Mouse (Mus musculus) cerebral cortex, adult 2 months (tissue): ENCODE data around the gene Tpmt.

Source experiments
- WGBS: fragments of 180-500 bp; shearing (Covaris S2); methylation state at CpG from one replicate; pipeline ENCODE4 v1.1.7; 2018; 5-methylcytosine and 5-hydroxymethylcytosine counted together

The Tpmt gene

DNA sequence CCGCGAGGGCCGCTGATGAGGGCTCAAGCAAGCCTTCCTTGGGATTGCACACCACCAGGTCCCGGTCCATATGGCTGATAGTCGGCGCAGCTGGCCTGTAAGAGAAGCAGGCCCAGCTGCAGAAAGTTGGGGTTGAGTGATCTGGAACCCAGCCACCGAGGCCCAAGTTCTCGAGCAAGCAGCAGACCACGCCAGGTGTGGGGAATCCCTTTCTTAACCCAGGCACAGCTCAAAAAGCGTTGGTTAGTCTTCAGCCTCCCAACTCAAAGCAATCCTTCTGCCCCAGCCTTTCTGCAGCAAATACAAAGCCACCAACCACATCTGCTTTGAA, at the start of gene Tpmt:
Tpmt (minus strand) TSS at position 121 of the 331 bp plus-strand sequence.
- WGBS: 10% methylated on average over 10 of the region's 10 CpGs

DNA sequence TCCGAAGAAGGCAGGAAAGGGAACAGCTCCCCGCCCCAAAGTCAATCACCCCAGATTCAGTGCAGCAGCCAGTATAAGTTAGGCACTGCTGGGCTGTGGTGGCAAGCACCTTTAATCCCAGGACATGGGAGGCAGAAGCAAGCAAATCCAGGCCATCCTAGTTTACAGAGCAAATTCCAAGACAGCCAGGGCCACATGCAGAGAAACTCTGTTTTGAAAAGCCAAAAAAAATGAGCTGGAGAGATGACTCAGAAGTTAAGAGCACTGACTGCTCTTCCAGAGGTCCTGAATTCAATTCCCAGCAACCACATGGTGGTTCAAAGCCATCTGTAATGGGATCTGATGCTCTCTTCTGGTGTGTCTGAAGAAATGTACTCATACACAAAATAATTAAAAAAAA, 49.3 kb upstream of the Tpmt start:
- WGBS: 91% methylated on average over 2 of the region's 2 CpGs

DNA sequence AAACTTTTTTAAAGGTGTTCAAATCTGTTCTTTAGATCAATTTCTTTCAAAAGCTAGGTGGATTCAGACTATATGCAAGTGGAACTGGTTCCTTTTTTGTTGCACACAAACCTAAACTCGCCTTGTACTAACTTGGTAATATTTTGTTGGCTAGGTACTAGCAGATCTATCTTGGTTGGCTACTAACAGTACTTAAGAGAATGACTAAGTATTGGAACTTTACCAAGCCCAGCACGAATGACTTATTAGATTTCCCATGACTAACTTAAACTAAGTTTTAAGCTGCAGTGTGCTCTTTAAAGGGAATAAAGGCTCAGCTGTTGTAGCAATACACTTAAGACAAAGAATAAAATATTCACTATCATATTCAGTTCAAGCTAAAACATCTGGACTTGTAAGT, 44.7 kb upstream of the Tpmt start:
- WGBS: 64% methylated on average over 2 of the region's 2 CpGs

- 60% methylated on average over 1 of the region's 1 CpGs for WGBS
These were observed 43.9 kb upstream of the Tpmt start for GRCm38 (mm10) chr13:47088433-47088832.

GRCm38 (mm10) chr13:47080905-47081505, 36.5 kb upstream of the Tpmt start:
- 93% methylated on average over 4 of the region's 4 CpGs for WGBS

GRCm38 (mm10) chr13:47078799-47079198, 34.3 kb upstream of the Tpmt start:
- 63% methylated on average over 5 of the region's 5 CpGs for whole genome bisulfite sequencing

GRCm38 (mm10) chr13:47076156-47076555, 31.6 kb upstream of the Tpmt start:
- 91% methylated on average over 5 of the region's 5 CpGs for WGBS

DNA sequence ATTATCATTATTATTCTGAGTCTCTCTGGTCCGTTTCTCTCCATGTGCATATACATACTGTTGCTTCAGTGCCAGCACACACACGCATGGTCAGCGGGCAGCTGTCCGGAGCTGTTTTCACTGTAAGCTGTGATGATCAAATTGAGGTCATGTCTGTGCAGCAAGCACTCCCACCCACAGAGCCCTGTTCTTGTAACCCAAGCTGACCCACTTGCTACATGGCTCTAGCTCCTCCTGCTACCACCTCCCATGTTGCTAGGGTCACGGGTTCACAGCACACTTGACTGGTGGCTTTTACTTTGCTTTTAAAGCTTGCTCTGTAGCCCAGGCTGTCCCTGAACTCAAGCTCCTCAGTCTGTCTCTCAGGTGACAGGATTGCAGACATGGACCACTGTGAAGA, 27.9 kb upstream of the Tpmt start:
- 90% methylated on average over 5 of the region's 5 CpGs for WGBS

DNA sequence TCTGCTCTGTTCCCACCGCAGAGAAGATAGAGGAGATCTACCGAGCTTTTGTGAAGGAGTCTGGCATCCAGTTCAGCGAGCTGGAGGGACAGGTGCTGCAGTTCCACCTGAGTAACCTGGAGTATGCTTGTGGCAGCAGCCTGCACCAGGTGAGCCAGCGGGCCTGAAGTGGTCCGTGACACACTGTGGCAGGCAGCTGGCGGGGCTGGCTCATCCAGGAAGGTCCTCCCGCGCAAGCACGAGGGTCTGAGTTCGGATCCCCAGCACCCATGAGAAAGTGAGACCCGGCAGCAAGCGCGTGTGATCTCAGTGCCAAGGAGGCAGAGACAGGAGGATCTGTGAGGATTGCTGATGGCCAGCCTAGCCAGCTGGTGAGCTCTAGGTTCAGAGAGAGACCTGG, 27.3 kb upstream of the Tpmt start:
- 96% methylated on average over 13 of the region's 13 CpGs for WGBS

GRCm38 (mm10) chr13:47070329-47071080, 26.0 kb upstream of the Tpmt start:
- WGBS: 90% methylated on average over 15 of the region's 15 CpGs

- 91% methylated on average over 6 of the region's 6 CpGs for WGBS
These were observed 22.5 kb upstream of the Tpmt start for GRCm38 (mm10) chr13:47067001-47067400.

DNA sequence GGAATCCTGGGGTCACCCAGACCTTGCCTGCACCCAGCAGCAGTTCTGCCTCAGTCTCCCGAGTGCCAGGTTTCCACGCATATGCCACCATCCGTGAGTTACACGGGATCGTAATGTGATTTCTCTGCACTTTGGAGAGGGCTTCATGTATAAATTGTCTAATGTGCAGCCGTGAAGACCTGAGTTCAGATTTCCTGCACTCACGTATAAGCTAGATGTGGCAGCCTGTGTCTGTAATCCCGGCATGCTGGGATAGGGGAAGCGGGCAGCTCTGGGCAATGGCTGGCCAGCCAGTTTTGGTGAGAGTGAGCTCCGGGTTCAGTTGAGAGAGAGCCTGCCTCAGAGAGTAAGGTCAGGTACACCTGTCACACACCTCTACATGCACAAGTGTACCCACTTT, 22.0 kb upstream of the Tpmt start:
- 97% methylated on average over 10 of the region's 10 CpGs for whole genome bisulfite sequencing

- WGBS: 72% methylated on average over 15 of the region's 15 CpGs
These were observed 19.6 kb upstream of the Tpmt start for GRCm38 (mm10) chr13:47063985-47064760.

DNA sequence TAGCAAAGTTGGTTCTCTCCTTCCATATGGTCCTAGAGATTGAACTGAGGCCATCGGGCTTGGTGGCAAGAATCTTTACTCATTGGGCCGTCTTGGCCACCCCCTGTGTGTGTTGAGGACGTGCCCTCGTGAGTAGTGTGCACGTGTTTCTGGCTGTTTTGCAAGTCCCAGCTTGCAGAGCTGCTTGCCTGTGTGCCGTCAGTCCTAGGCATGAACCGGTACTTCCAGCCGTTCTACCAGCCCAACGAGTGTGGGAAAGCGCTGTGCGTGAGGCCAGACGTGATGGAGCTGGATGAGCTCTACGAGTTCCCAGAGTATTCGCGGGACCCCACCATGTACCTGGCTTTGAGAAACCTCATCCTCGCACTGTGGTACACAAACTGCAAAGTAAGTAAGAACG, 18.2 kb upstream of the Tpmt start:
- 96% methylated on average over 17 of the region's 17 CpGs for WGBS

GRCm38 (mm10) chr13:47056781-47057180, 12.2 kb upstream of the Tpmt start:
- 79% methylated on average over 5 of the region's 5 CpGs for WGBS

DNA sequence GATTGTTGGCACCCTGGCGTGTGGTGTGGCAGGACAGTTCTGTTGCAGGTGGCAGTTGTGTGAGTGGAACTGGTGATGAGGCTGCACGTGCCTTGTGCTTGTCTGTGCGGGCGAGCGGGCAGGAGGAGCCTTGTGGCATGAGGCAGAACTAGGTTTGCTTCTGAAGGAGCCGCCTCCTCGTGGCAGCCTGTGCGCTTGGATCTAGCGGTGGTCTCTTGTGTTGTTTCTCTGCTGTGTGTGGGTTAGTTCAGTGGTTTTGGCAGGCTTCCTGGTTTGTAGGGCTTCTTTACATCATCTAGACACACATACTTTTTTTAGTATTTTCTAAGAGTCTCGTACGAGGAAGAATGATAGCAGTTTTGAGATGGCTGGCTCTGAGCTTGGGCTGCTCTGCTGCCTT, 11.6 kb upstream of the Tpmt start:
- WGBS: 35% methylated on average over 11 of the region's 11 CpGs

DNA sequence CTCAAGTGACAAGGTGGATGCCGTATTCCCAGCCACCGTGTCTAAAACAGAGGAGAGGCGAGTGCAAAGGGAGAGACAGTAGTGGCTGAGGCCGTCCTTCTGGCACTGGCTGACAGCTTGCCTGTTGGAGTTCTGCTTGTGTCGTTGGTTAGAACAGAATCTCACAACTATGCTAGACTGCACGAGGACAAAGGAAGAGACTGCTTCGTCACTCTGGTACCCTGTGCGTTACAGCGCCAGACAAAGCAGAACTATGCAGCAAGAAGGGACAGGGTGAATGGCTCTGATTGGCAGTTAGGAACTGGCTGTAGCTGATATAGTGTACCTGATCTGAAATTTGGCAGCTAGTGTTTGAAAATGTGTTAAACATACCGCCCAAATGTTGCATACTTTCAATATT, 9.4 kb upstream of the Tpmt start:
- 77% methylated on average over 10 of the region's 10 CpGs for WGBS

- WGBS: 94% methylated on average over 4 of the region's 4 CpGs
These were observed 5.5 kb upstream of the Tpmt start for GRCm38 (mm10) chr13:47050009-47050408.

- WGBS: 88% methylated on average over 4 of the region's 4 CpGs
These were observed 3.5 kb upstream of the Tpmt start for GRCm38 (mm10) chr13:47047996-47048395.

- WGBS: 1% methylated on average over 45 of the region's 45 CpGs
These were observed 512 bp downstream of the Tpmt start for GRCm38 (mm10) chr13:47043833-47044616.

DNA sequence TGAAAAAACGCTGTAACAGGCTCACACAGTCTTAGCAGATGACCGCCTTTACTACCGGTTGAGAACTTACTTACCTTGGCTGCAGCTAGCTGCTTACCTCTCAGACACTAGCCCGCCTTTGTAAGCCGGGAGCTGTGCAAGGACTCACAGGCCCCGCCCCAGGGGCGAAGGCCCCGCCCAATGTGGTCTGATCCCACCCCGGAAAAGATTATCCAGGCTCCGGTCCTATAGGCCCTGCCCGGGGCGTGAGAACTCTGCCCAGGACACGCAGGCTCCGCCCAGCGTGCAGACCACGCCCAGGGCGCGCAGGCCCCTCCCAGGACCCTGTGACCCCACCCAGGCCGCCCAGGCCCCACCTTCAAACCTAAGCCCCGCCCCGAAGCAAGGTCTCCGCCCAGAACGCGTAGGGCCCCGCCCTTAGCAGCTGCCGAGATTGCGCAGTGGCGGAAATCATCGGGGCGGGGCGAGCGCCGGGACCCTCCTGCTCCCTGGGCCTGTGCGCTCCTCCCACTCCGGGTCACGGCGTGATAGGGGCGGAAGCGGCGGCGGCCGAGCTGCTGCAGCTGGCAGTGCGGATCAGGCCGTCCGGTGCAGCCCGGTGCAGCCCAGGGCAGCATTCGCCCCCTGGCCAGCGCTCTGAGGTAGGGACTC, 1.4 kb downstream of the Tpmt start, which contains the start of gene Kdm1b:
Kdm1b (plus strand) TSS at position 470 of the 651 bp plus-strand sequence.
- WGBS: 1% methylated on average over 48 of the region's 48 CpGs
